Mouse (Mus musculus) thymus, postnatal 0 days (tissue): ENCODE results near the gene Harbi1. TPM values are rescaled to one million over a fixed set of nuclear protein-coding genes. Genes with fewer than 3 reads are reported as not detected.

Source experiments
- DNase-seq: peaks from one replicate; pipeline ENCODE4 v3.0.0-alpha.2; 2015; ENCODE audit warnings: low spot score
- polyA plus RNA-seq: library from polyadenylated mRNA; unstranded; fragments of >200 nt; fragmentation: Nextera tagmentation; extraction: Ambion mirVana; gene quantifications from 2 replicates; pipeline ENCODE4 v1.2.1, GENCODE M21; 2015

Gene Harbi1
- 12.9 and 13.8 TPM in 2 replicates for polyA plus RNA-seq

DNA sequence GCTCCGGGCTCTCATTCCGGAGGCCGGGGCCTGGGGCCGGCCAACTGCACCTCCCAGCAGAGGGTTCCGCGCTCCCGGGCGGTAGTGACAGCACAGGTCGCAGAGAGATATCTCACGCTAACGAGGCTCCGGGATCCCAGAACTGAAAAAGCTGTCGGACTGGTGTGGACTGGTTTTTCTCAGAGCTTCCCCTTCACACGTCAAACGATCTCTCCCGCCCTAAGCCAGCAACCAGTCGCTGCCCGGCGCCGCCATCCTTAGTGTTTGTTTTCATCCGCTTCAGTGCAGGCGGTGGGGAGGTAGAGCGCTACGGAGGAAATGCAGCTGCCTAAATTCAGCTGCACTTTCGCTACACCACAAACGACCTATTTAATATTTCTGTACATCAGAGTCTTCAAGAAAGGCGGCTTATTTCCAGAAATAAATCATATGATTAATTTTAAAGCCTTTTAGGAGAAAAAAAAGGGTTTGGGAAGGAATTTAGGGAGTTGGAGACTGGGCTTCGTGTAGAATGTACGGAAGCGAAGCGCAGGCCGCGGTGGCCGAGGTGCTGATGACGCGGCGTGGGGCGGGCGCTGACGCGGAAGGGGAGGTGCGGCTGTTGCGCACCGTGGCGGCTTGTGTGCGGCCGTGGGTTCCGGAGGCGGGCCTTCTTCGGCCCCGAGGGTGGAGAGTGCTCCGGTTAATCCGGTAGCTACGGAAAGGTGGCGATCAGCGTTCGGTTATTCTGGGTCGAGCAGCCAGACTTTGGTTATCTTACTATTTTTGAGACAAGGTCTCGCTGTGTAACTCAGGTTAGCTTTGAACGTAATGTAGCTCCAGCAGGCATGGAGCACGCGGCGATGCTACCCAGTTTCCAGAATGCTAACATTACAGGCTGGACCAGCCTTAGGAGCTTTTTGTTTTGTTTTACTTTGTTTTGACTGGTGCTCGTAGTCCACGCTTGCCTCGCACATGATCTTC is at the start of gene Harbi1, which contains the start of gene Atg13:
Gene Harbi1 (plus strand): TSS at position 581 of the 963 bp plus-strand sequence.
Gene Atg13 (minus strand): TSS at position 305 of the 963 bp plus-strand sequence.
- peak; percentile 95 for DNase-seq

DNA sequence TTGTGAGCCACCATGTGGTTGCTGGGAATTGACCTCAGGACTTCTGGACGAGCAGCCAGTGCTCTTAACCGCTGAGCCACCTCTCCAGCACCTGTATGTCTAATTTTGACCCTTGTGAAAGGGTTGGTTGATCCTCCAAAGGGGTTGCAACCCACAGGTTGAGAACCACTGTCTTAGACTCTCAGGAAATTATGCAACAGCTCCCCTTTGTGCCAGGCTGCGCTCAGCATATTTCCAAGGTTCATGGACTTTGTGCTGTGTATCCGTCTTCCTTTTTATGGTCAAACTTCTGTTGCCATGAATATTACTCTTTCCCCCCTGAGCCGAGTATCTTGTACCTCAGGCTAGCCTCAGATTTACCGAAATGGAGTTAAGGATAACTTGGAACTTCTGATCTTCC is 49.7 kb upstream of the Harbi1 start:
- DNase-seq = no peak

DNA sequence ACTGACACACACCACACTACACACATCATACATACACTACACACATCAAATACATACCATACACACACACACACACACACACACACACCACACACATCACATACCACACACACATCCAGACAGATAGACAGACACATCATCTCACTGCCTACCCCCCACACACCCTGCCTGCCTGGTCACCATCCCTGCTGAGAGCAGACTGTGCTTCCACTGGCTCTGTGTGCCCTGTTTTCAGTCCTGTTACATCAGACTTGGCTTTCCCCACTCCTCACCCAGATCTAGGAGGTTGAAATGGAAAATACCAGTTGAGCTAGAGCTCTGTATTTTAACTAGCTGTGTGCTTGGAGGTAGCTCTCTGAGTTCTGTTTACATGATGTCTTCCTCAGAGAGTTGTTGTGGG is 45.9 kb upstream of the Harbi1 start:
- DNase-seq = no peak

DNA sequence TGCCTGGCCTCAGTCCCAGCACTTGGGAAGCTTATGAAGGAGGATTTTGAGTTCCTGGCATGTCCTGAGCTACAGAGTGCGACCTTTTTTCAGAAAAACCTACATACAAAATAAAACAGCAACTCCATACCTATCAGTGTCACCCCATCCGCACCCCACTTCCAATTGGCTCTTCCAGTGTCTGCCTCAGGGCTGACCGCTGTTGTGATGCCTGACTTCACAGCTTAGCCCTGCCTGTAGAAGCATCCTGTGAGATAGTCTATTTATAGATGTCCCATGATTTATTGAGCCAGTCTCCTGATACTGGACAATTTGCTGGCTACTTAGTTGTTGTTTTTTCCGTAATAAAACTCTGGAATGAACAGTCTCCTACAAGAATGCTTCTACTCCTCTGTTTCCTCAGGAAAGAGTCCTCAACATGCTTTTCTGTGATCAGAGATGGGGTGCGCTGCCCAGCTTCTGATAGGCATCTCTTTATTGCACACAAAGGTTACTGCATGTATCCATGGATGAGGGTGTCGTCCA is 44.2 kb upstream of the Harbi1 start:
- no peak for DNase-seq

DNA sequence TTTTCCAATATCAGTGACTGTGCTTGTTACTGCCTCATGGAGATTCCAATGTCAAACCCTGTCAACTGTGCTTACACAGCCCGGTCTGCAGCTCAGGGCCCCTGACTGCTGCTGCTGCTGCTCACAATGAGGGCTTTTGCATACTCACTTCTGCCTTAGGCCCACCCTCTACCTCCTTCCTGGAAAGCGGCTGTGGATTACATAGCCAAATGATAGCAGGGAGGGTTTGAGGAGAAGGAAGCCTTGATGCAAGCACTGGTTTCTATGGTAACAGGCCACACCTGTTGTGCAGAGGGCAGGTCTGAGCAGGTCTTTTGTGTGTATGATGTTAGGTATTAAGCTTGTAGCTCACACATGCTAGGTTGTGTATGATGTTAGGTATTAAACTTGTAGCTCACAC is 42.9 kb upstream of the Harbi1 start:
- no peak for DNase-seq

DNA sequence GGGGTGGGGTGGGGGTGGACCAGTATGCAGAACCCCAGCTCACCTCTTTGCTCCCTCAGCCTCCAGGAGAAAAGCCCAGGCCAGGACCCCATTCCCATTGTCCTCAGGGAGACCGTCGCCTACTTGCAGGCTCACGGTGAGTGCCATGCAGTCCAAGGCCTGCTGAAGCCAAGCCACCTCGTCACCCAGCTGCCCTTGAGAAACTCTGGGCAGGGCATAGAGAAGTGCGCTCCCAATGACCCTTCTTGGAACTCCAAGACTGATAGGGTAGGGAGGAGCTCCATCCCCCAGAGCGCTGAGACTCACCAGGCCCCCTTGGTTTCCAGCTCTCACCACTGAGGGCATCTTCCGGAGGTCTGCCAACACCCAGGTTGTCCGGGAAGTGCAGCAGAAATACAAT is 41.3 kb upstream of the Harbi1 start:
- DNase-seq = no peak

DNA sequence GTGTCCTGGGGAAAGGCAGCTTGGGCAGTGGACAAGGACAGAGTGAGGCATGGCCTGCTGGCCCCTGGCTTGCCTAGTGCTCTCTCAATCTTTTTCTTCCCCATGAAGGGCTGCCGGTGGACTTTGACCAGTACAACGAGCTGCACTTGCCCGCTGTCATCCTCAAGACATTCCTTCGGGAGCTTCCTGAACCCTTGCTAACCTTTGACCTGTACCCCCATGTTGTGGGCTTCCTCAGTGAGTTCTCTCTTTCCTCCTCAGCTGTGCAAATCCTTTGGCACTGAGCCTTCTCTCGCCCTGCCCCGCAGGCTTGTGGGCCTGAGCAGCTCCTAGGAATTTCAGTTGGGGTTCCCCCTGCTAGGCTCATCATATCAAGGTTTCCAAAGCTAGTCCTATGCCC is 40.6 kb upstream of the Harbi1 start:
- no peak for DNase-seq

DNA sequence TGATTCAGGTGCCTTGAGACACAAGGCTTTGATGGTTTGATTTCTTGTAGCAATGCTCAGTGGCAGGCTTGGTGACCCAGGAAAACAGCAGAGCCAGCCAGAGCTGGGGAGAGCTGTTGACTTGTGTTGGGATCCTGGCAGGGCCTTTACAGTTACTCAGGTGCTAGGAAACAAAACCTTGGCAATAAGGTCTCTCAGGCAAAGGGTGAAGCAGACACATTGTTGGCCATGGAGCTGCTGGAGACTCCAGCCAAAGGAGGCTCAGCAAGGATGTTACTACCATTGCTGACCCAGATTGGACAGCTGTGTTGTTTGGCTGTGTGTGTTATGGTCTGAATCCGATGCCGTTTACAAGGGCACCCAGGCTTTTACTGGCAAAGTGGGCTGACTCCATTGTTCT is 37.1 kb upstream of the Harbi1 start:
- DNase-seq = no peak

DNA sequence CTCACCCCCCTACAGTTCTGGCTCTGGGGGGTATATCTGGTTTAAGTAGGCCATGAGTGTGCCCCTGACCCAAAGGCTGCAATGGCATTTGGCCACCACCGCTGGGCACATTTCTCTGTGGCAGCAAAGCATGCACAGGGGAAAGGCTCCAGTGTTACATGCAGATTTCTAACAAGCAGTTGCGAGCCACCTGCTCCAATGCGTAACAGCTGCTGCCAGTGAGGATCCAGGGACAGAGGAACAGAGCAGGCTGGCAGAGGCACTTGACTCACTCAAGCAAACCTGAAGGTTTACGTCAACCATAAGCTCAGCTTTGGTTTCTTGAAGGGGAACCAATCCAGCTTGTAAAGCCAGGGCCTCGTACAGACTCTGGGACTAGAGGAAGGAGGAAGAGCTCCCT is 35.8 kb upstream of the Harbi1 start:
- DNase-seq = no peak

DNA sequence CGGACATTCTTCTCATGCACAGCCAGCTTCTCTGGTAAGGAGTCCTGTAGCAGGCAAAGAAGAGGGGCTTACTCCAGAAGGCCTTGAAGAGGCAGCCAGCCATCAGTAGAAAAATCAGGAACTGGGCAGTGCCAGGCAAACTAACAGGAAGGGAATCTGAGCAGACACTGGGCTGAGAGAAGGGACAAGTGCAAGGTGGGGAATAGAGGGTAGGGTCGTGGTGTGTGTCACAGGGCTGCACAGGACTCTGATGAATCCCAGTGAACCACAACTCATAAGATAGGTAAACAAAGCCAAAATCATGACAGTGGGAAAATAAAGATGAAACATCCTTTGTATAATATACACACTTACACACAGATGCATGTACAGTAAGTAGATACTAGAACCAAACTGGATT is 34.2 kb upstream of the Harbi1 start:
- DNase-seq = no peak

DNA sequence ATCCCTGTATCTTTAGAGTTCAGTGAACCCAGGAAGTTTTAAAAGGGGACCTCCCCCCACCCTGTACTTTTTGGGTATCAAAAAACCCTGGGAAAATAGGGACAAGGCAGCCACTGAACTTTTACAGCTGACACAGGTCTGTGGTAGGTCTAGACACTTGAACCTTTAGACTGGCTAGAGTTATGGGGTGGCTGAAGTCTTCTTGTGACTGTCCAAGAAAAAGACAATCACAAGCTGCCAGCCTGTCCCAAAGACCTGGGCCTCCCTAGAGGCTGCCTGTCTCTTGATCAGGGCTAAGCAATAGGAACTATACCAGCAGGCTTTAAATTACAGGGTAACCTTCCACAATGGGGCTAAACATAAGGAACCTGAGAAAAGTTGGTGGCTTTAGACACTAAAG is 33.7 kb upstream of the Harbi1 start:
- DNase-seq = no peak

DNA sequence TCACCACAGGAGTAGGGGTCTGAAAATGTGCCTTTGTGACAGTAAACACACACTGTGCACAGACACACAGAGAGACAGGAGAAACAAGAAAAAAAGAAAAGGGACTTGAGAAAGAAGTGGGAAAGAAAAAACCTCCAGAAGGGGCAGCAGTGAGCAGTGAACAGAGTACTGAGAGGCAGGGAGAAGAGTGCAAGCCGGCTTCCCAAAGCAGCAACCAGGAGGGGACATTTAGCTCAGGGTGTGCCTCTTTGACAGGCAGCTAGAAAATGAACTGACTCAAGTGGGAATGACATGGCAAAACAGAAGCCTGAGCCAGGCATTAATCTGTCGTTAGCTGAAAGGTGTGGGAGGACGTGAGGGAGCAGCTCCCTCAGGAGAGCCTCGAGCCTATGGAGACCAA is 27.8 kb upstream of the Harbi1 start:
- DNase-seq = peak; percentile 51

DNA sequence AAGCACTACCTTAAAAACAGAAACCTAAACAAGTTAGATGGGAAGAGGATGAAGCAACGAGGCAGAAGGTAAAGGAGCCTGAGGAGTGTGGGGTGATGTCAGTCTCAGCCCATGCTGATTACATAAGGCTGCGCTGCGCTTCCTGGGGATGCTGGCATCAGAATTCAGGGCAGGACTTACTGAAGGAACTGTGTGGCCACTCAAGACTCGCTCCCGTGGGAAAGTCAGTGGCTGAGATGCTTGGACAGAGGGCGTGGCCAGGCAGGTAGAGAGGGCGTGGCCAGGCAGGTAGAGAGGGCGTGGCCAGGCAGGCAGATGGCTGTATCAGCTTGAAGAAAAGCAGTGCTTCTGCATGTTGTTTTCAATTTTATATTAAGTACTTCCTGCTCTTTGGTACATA is 26.7 kb upstream of the Harbi1 start:
- no peak for DNase-seq

DNA sequence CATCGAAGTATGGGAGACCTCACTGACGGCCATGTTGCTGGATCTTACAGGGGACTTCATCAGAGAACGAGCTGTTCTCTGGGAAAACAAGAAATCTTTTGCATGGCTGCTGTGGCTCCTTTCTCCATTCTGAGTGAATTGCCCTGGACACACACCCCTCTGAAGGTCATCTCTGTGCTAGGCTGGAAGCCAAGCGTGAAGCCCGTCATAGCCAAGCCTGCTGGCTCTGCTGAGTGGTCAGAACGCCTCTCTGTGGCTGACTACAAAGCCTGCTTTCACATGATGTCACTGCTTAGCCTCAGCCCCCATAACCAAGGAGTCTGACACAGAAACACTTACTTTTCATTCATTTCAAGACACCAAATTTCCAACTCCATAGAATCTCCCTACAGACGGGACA is 21.2 kb upstream of the Harbi1 start:
- no peak for DNase-seq

DNA sequence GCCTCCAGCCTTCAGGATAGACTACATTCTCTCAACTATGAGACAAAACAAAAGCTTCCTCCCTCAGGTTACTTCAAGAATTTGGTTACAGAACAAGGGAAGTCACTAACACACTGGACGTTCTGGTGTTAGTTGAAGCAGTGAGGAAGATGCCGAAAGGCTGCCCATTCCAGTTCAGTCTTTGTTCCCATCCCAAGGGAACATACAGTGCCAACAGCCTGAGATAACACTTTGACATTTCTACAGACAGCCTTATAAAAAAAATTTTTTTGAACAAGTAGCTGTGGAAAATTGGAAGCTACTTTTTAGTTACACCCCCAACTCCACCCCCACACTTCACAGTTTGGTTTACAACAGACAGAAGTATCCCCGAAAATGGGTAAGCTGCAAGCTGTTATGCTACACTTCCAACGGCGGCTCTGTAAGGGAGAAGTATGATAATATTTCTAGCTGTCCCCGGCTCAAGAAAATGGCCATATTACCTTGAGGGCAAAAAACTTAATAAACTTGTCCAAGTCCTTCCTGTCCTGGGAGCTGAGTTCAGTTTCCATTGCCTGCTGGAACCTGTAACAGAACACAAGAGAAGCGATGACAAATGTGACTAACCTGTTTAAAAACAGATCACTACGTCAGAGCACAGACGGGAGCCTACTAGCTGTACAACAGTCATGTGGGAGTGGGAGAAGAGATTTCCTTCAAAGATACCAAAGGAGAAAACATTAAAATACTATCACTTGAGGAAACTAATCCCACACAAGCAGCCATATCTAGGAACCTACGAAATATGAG is 15.0 kb upstream of the Harbi1 start:
- DNase-seq = no peak

DNA sequence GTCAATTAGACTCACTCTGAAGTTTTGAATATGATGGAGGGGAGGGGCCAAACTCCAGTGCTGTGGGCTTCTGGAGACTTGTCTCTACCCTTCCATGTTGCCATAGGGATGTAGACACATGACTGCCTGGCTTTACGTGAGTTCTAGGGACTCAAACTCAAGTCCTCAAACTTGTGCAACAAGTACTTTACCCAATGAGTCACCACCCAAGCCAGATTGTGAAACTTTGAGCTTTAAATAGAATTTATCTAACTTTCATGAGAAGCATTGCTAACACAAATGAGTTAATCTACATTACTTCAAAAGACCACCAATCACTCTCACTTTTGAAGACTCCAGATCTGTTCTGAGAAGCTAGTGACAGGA is 14.4 kb upstream of the Harbi1 start:
- no peak for DNase-seq

DNA sequence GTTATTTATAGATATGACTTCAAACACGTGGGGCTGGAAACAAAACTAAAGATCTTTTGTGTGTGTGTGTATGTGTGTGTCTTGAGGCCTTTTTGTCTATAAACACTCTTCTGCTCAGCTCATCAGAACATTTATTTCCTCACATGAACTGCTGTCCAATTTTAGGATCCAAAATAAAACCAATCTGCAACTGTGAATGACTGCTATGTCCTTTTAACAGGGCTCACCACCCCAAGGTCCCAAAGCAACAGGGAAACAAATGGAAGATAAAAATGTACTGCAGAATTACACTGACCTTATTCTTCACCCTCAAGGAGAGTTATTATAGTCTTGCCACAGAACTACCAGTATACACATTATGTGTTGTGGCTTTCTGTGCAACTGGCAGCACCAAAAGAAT is 11.4 kb upstream of the Harbi1 start:
- no peak for DNase-seq

DNA sequence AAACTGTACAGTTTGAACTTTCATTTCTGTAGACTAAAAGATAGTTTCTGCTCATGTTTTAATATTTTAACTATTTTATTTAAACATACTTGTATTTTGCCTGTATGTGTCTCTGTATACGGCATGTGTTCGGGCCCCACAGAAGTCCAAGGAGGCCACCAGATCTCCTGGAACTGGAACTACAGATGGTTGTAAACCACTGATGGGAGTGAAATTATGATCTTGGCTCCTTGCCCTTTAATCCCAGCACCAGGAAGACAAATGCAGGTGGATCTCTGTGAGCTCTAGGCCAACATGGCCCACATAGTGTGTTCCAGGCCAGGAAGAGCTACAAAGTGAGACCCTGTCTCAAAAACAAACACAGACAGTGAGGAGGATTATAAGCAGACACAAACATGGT is 9.3 kb upstream of the Harbi1 start:
- no peak for DNase-seq

DNA sequence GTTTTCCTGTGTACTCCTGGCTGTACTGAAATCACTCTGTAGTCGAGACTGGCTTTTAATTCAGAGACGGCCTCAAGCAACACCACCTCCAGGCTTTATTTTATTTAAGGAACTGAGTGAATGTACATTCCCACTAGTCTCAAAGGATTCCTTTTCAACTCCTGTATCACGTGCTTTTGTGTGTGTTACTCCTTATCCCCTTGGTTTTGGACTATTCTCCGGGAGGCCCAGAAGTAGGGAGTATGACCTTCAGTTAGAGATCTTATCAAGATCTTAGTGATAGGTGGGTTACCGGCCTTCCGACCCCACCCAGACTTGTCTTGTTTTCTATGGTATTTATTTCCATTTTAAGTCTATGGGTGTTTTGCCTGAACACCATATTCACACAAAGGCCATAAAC is 4.9 kb upstream of the Harbi1 start:
- DNase-seq = no peak

DNA sequence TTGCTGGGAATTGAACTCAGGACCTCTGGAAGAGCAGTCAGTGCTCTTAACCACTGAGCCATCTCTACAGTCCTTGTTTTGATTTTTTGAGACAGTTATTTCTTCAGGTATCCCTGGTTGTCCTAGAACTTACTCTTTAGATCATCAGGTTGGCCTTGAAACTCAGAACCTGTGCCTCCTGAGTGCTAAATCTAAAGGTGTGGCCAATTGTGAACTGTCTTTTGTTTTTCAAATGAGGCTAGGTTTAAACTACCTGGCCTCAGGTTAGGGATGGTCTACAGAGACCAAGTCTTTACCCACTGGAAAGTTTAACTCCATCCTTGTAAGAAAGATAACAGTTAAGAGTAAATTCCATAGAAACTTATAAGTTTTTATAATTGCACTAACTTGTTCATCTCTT is 4.2 kb upstream of the Harbi1 start:
- DNase-seq = no peak

DNA sequence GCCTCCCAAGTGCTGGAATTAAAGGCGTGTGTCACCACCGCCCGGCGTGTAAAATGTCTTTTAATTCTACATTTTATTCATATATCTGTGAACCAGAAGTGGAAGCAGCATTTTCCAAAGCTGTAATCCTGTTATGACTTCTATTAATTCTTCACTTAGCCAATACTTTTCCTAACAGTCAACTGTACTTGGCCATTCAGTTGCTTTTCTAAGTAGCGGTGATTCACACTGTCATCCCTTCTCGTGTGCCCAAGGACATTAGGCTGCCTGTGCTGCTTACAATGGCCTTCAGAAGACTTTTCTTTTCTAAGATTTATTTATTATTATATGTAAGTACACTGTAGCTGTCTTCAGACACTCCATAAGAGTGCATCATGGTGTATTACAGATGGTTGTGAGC is 2.3 kb upstream of the Harbi1 start:
- no peak for DNase-seq

DNA sequence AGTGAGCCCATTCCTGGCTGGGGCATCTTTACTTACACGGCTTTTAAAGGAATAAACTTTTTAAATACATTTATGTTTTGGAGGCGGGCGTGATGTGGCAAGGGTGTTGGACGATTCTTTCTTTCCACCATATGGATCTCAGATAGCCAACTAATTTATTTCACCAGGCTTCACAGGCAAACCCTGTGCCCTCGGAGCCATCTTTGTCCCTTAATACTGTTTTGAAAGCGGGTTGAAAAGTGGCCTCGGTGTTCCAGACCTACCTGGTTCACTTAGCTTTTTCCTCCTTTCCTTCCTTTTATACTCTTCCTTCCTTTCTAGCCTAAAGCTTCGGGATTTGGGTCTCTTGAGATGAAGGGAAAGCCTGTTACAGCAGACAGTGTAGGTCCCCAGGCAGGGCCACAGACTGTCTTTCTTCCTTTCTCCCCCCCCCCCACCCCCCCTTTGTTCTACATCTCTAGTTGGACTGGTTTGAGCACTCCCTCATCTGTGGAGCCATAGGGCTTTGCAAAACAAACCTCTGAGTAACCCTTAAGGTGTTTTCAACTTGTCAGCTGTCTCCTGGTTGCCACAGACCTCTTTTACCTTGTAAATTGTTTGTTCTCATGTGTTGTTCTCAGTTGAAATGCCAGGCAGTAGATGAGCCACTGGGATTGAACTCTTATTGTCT is 739 bp downstream of the Harbi1 start:
- no peak for DNase-seq
